Mouse (Mus musculus): ENCODE data around the gene Nkd1. TPM values are rescaled to one million over a fixed set of nuclear protein-coding genes. Genes with fewer than 3 reads are reported as not detected.

Nkd1 gene
- polyA plus RNA-seq, 1 experiment from 2014 or later: 92.6 TPM

DNA sequence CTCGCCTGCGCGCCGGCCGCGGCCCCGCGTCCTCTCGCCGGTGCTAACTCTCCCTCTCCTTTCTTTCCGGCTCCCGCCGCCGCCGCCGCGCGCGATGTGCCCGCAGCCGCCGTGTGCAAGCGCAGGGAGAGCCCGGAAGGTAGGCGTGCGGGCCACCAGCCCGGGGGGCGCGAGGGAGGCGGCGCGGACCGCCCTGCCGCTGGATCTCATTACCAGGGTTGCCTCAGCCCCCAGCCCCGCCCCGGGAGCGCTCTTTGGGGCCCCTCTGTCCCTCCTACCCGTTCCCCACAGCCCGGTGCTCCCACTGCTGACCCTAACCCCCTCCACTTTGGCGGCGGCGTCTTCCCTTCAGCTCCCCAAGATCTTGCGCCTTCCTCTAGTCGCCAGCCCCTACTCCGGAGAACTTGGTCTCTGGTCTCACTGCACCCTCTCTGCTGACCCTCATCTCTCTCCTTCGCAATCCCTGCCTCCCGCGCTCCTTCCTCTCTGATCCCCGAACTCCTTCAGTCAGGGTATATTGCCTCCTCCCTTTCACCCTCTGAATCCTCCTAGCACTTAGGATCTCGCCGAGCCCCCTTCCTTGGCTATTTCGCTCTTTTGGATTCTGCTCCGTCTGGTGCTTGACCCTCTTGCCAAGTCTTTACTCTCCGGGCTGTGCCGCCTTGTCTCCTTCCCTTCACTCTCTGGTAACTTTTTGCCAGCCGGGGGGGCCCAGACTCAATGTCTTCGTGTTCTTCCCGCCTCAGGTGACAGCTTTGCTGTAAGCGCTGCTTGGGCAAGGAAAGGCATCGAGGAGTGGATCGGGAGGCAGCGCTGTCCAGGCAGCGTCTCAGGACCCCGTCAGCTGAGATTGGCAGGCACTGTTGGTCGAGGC is 624 bp downstream of the Nkd1 start:
- Histone ChIP-seq H3K27ac (replicated peaks) (peak overlapping the region; percentile 90), H3K4me1 (peaks cover 66% of the 10 kb centered on the region), H3K27me3 (no peaks in the 10 kb centered on the region), H3K4me2 (replicated peaks) (peak overlapping the region; percentile 87), H3K36me3 (no peaks in the 10 kb centered on the region), H3K4me3 (replicated peaks) (peak overlapping the region; percentile 86), H3K9ac (peak overlapping the region; percentile 83), H3K9me3 (replicated peaks) (no peaks in the 10 kb centered on the region)
- ATAC-seq (ENCODE audit: insufficient number of reproducible peaks, low FRiP score, low TSS enrichment, low read depth): peak; percentile 51
- WGBS: under 1% methylated on average over 39 of the region's 65 CpGs

DNA sequence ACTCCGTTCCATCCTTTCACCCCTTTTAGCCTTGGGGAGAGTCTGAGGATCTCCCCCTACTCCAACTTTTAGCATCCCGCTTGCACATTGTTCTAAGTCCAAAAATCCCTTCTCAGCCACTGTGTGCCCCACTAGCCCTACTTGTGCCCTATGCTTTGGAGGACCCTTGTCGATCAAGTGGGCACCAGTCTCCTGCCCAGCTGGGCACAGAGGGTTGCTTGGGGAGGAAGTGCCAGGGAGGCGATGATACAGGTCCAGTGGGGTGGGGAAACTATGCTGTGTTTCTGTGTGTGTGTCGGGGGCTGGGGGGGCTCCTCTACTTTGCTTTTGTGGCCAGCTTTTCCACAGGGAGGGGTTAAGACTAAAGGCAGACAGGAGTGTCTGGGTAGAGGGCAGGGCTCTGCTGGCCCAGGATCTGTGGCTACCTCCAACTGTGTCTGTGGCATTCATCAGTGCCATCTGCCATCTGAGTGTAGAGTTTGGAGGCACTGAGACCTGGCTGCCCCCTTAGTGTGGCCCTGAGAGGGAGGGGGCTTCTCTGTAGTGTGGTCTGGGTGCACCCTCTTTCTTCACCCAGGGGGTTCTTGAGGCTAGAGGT is 1.4 kb downstream of the Nkd1 start:
- peak overlapping the region; percentile 86 for H3K4me3 ChIP-seq (replicated peaks)
- 15% methylated on average over 5 of the region's 5 CpGs for WGBS
- H3K27ac ChIP-seq (replicated peaks): peak overlapping the region; percentile 90
- H3K27me3 ChIP-seq: no peaks in the 10 kb centered on the region
- peak overlapping the region; percentile 83 for H3K9ac ChIP-seq
- peaks cover 73% of the 10 kb centered on the region for H3K4me1 ChIP-seq
- no peak for ATAC-seq (ENCODE audit: insufficient number of reproducible peaks, low FRiP score, low TSS enrichment, low read depth)
- no peaks in the 10 kb centered on the region for H3K9me3 ChIP-seq (replicated peaks)
- H3K36me3 ChIP-seq: peaks cover 3% of the 10 kb centered on the region; the same call in 1 of the 2 replicates
- H3K4me2 ChIP-seq (replicated peaks): peak overlapping the region; percentile 87

DNA sequence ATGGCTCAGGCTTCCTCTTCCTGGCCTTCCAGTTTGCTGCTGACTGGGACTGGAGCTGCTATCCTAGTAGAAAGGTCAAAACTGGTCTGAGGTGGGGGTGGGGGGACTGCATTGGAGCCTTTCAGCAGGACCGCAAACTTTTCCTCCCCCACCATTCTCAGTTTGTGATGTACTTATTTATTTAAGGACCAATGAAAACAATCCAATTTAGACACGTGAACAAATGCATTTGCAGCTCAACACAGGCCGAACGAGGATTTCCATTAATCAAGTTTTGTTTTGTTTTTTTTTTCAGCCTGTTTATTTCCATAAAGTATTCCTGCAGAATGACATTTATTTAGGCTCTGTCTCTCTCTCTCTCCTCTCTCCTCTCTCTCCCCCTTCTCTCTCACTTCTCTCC is 2.5 kb downstream of the Nkd1 start:
- WGBS: 15% methylated on average over 4 of the region's 4 CpGs
- Histone ChIP-seq H3K9me3 (replicated peaks) (no peaks in the 10 kb centered on the region), H3K4me2 (replicated peaks) (peak overlapping the region; percentile 87), H3K27me3 (no peaks in the 10 kb centered on the region), H3K4me3 (replicated peaks) (peak overlapping the region; percentile 86), H3K36me3 (peaks cover 11% of the 10 kb centered on the region), H3K27ac (replicated peaks) (peak overlapping the region; percentile 78), H3K4me1 (peaks cover 82% of the 10 kb centered on the region), H3K9ac (no peak overlapping the region)
- ATAC-seq (ENCODE audit: insufficient number of reproducible peaks, low FRiP score, low TSS enrichment, low read depth): no peak

DNA sequence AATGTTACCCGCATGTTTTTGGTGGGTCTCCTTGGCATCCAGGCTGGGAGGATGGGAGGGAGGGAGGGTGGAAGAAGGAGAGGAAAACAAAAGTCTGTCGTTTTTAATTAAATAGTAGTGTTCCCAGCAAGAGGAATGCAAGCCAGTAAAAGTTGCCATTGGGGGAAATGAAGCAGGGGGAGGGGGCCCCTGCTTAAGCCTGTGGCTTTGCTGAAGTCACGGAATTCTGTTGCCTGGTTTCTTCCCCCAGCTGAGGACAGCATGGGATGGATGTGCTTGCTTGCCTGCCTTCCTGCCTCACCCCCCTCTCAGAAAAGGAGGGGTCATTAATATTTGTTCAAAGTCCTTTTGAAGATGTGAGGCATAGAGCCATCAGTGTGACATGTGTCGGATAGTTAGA is 3.0 kb downstream of the Nkd1 start:
- H3K4me2 ChIP-seq (replicated peaks): peak overlapping the region; percentile 87
- WGBS: 9% methylated on average over 4 of the region's 4 CpGs
- no peaks in the 10 kb centered on the region for H3K27me3 ChIP-seq
- ATAC-seq (ENCODE audit: insufficient number of reproducible peaks, low FRiP score, low TSS enrichment, low read depth): peak; percentile 36
- H3K9ac ChIP-seq: no peak overlapping the region
- H3K4me3 ChIP-seq (replicated peaks): peak overlapping the region; percentile 86
- peaks cover 79% of the 10 kb centered on the region for H3K4me1 ChIP-seq
- H3K36me3 ChIP-seq: peaks cover 16% of the 10 kb centered on the region
- peak overlapping the region; percentile 78 for H3K27ac ChIP-seq (replicated peaks)
- H3K9me3 ChIP-seq (replicated peaks): no peaks in the 10 kb centered on the region

DNA sequence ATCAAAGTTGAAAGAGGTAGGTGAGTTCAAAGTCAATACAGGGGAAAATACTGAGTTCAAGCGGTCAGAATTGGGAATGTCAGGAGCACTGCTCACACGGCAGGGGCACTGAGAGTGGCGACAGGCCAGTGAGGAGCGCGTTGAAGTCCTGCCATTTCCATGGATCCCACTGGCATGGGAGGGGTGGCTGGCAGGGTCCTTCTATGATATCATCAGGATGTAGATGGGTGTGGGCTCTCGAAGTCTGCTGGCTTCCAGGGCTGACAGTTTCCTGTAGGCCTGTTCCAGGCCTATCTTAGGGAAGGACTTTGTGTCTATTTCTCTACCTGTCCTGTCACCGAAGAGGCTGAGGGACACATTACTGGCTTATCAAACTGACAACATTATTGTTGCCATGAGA is 3.7 kb downstream of the Nkd1 start:
- no peak for ATAC-seq (ENCODE audit: insufficient number of reproducible peaks, low FRiP score, low TSS enrichment, low read depth)
- Histone ChIP-seq H3K9me3 (replicated peaks) (no peaks in the 10 kb centered on the region), H3K4me2 (replicated peaks) (peak overlapping the region; percentile 87), H3K4me3 (replicated peaks) (peak overlapping the region; percentile 86; the same call in 1 of the 2 replicates), H3K36me3 (peaks cover 20% of the 10 kb centered on the region), H3K9ac (no peak overlapping the region), H3K27me3 (no peaks in the 10 kb centered on the region), H3K27ac (replicated peaks) (no peak overlapping the region; the same call in 1 of the 2 replicates), H3K4me1 (peaks cover 78% of the 10 kb centered on the region)
- 59% methylated on average over 7 of the region's 7 CpGs for WGBS

DNA sequence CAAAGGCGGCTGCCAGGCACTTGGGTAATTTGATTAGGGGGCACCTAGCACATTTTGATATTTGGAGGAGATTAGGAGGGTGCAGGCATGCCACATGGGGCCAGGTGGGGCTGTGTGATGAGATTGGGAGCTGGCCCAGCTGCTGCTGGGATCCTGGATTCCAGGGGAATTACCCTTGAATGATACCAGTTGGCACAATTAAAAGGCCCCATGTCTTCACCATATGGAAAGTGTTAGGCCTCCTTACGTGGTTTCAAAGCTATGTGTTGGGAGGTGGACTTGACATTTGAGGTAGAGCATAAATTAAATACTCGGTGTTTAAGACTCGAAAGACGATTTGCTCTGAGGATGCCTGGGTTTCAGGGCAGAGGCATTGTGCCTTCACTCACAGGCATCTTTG is 5.1 kb downstream of the Nkd1 start:
- no peak overlapping the region for H3K4me2 ChIP-seq (replicated peaks)
- peaks cover 81% of the 10 kb centered on the region for H3K4me1 ChIP-seq
- H3K4me3 ChIP-seq (replicated peaks): no peak overlapping the region
- H3K9me3 ChIP-seq (replicated peaks): no peaks in the 10 kb centered on the region
- no peaks in the 10 kb centered on the region for H3K27me3 ChIP-seq
- H3K9ac ChIP-seq: no peak overlapping the region
- WGBS: 33% methylated on average over 5 of the region's 5 CpGs
- H3K36me3 ChIP-seq: peaks cover 23% of the 10 kb centered on the region
- ATAC-seq (ENCODE audit: insufficient number of reproducible peaks, low FRiP score, low TSS enrichment, low read depth): no peak
- no peak overlapping the region for H3K27ac ChIP-seq (replicated peaks)

DNA sequence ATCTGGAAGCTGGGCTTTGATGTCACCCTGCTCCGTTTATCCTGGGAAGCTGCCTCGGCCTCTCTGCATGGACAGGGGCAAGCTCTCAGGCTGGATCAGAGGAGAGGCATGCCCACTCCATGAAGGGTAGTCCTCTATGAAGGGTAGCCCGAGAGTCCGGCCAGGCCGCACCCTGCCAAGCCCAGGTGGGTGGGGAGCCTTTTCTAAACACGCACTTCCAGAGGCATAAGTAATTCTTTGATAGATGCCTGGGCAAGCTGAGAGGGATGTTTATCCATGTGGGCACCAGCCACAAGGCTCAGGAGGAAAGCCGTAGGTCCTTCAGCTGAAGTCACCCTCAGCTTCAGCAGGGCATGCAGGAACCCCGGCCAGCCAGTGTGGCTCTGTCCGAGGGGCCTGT is 7.0 kb downstream of the Nkd1 start:
- peaks cover 69% of the 10 kb centered on the region for H3K4me1 ChIP-seq
- no peak for ATAC-seq (ENCODE audit: insufficient number of reproducible peaks, low FRiP score, low TSS enrichment, low read depth)

DNA sequence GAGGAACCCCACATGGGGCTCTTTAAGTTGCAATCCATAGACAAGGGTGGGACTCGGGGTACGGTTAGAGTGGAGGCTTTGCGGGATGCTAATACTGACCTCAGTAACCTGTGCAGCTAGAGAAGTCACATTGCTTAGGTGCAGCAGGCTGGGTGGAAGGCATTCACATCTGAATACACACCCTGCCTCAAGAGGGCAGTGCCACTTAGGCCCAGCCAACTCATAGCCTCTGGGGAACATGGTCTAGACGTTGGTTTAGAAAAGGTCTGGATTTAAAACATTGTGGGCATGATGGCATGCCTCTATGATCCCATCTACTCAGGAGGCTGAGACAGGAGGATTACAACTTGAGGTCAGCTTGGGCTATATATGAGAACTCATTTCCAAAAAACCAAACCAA is 8.6 kb downstream of the Nkd1 start:
- no peak for ATAC-seq (ENCODE audit: insufficient number of reproducible peaks, low FRiP score, low TSS enrichment, low read depth)
- no peaks in the 10 kb centered on the region for H3K9me3 ChIP-seq (replicated peaks)
- no peaks in the 10 kb centered on the region for H3K27me3 ChIP-seq
- H3K36me3 ChIP-seq: peaks cover 29% of the 10 kb centered on the region
- no peak overlapping the region for H3K4me2 ChIP-seq (replicated peaks)
- H3K4me3 ChIP-seq (replicated peaks): no peak overlapping the region
- no peak overlapping the region for H3K9ac ChIP-seq
- H3K27ac ChIP-seq (replicated peaks): no peak overlapping the region
- 76% methylated on average over 4 of the region's 4 CpGs for WGBS
- peaks cover 56% of the 10 kb centered on the region for H3K4me1 ChIP-seq

More for the DNA sequence above, 7.0 kb downstream of the Nkd1 start:
- Histone ChIP-seq H3K4me3 (replicated peaks) (no peak overlapping the region), H3K4me2 (replicated peaks) (no peak overlapping the region), H3K9ac (no peak overlapping the region), H3K36me3 (peaks cover 27% of the 10 kb centered on the region), H3K27me3 (no peaks in the 10 kb centered on the region), H3K27ac (replicated peaks) (no peak overlapping the region), H3K9me3 (replicated peaks) (no peaks in the 10 kb centered on the region)
- WGBS: 78% methylated on average over 9 of the region's 9 CpGs

DNA sequence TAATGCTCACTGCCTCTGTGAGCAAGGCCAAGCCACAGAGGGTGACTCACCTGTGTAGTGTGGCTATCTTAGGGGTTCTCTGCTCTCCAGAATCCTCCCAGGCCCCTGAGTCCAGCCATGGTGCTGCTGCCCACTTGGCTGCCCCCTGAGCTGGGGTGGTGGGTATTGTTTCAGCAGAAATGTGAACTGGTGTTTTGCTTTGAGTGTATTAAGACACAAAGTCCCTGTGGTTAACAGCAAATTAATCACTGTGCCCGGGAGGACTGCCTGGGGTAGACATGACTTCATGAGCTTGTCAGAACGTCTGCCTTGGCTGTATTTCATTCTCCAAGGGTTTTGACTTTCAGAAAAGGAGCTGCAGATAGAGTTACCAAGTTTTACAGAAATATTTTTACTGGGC is 15.9 kb downstream of the Nkd1 start:
- no peak overlapping the region for H3K4me2 ChIP-seq (replicated peaks)
- H3K36me3 ChIP-seq: peaks cover 9% of the 10 kb centered on the region; the same call in 1 of the 2 replicates
- peaks cover 33% of the 10 kb centered on the region for H3K4me1 ChIP-seq
- H3K9ac ChIP-seq: no peak overlapping the region
- H3K27me3 ChIP-seq: no peaks in the 10 kb centered on the region
- no peak for ATAC-seq (ENCODE audit: insufficient number of reproducible peaks, low FRiP score, low TSS enrichment, low read depth)
- H3K4me3 ChIP-seq (replicated peaks): no peak overlapping the region
- peak overlapping the region; percentile 45; the same call in 1 of the 2 replicates for H3K27ac ChIP-seq (replicated peaks)
- no peaks in the 10 kb centered on the region for H3K9me3 ChIP-seq (replicated peaks)
- 21% methylated on average over 2 of the region's 2 CpGs for WGBS

DNA sequence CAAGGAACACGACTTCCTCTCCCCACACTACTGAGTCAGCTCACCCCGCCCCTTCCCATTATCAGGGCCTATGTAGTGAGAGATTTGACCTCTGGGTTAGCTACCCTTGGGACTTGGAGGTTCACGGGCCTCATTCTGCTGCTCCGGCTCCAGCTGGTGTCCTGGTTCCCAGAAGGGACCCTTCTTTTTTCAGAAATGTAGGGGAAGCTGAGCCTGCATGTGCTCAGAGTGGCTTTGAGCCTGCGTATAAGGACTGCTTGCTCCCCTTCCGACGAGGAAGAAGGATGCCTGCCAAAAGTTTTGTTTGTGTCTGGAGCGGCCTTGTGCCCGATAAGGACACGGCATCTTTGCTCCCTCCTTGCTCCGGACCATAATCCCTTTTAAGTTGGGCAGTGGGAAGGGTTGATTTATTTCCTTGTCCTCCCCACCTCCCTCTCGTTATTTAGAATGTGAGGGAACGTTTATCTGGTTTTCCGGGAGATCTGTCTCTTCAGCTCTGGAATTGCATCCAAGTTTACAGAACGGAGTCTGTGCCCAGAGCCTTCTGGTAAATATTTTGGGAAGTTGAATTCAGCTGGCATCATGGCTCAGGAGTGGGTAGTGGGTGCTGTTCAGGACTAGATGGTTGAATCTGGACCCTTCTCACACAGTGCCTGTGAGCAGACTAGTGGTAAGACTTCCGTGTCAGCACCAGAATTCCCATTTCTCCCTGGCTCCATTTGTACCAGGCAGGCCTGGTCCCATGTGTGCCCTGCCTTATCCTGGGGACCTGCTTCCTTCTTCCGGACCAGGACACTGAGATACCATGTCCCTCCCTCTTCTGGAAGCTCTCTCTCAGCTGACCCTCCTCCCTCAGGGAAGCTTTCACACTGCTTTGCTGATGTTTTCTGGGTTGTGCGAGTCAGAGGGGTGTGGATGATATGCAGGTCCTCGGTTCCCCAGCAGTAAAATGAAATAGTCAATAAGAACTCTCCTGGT is 17.1 kb downstream of the Nkd1 start:
- H3K36me3 ChIP-seq: peaks cover 9% of the 10 kb centered on the region; the same call in 1 of the 2 replicates
- H3K9ac ChIP-seq: no peak overlapping the region
- no peak overlapping the region for H3K4me3 ChIP-seq (replicated peaks)
- no peaks in the 10 kb centered on the region for H3K9me3 ChIP-seq (replicated peaks)
- 54% methylated on average over 19 of the region's 19 CpGs for WGBS
- H3K27me3 ChIP-seq: no peaks in the 10 kb centered on the region
- no peak for ATAC-seq (ENCODE audit: insufficient number of reproducible peaks, low FRiP score, low TSS enrichment, low read depth)
- peaks cover 36% of the 10 kb centered on the region for H3K4me1 ChIP-seq
- no peak overlapping the region for H3K4me2 ChIP-seq (replicated peaks)
- peak overlapping the region; percentile 65 for H3K27ac ChIP-seq (replicated peaks)

DNA sequence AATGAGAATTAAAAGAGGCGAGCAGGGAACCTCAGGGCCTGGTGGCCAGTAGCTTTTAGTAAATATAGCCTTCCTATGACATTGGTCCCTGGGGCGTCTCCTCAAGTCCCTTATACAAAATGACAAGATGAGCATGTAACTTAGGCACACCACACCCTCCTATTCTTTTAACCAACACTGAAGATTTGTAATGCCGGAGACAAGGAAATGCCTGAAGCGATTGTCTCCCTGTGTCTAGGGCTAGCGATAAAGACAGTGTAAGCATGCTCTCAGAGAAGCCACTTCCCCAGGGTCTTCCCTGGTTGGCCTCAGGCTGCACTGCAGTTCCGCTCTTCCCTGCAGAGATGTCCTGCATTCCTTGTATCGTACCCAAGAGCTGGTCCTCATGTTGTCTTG is 17.8 kb downstream of the Nkd1 start:
- Histone ChIP-seq H3K9ac (no peak overlapping the region), H3K4me2 (replicated peaks) (no peak overlapping the region), H3K9me3 (replicated peaks) (no peaks in the 10 kb centered on the region), H3K36me3 (peaks cover 9% of the 10 kb centered on the region; the same call in 1 of the 2 replicates), H3K27me3 (no peaks in the 10 kb centered on the region), H3K4me3 (replicated peaks) (no peak overlapping the region), H3K27ac (replicated peaks) (no peak overlapping the region), H3K4me1 (peaks cover 40% of the 10 kb centered on the region)
- ATAC-seq (ENCODE audit: insufficient number of reproducible peaks, low FRiP score, low TSS enrichment, low read depth): no peak
- WGBS: 74% methylated on average over 7 of the region's 7 CpGs
